Mouse (Mus musculus): ENCODE measurements around the gene Cd7. TPM values are rescaled to one million over a fixed set of nuclear protein-coding genes. Genes with fewer than 3 reads are reported as not detected.
A peak's percentile ranks its signal among the peaks of the same experiment; 100 is the strongest.
"Not testable (repeated sequence)": the region's sequence is repeated elsewhere in the genome, so short reads cannot be mapped to it uniquely, and the experiment has no call there.

The Cd7 gene
- polyA plus RNA-seq, 1 experiment from 2014 or later, result 1.5 TPM

- Histone ChIP-seq H3K27me3 (no peaks in the 10 kb centered on the region), H3K4me1 (0 out of 2 replicates have a peak, but pooled peaks cover 10% of the 10 kb centered on the region), H3K4me3 (no peak overlapping the region), H3K4me2 (no peak overlapping the region), H3K36me3 (no peaks in the 10 kb centered on the region), H3K27ac (peak overlapping the region; percentile 29; the same call in 1 of the 2 replicates), H3K9me3 (no peaks in the 10 kb centered on the region), H3K9ac (no peak overlapping the region)
- 44% methylated on average over 1 of the region's 1 CpGs for WGBS
- no peak; the same call in 1 of the 2 replicates for ATAC-seq (ENCODE audit: borderline replicate concordance, extremely low read depth, low FRiP score, low TSS enrichment)
Observed at GRCm38 (mm10) chr11:121045286-121045685, 6.1 kb upstream of the Cd7 start.

- H3K27me3 ChIP-seq; H3K27ac ChIP-seq; H3K9me3 ChIP-seq; H3K4me2 ChIP-seq; H3K9ac ChIP-seq; ATAC-seq (ENCODE audit: borderline replicate concordance, extremely low read depth, low FRiP score, low TSS enrichment); H3K36me3 ChIP-seq; H3K4me3 ChIP-seq: not testable (repeated sequence)
- WGBS, result 33% methylated on average over 1 of the region's 1 CpGs
- H3K4me1 ChIP-seq, result 0 out of 2 replicates have a peak, but pooled peaks cover 10% of the 10 kb centered on the region
Observed at GRCm38 (mm10) chr11:121043025-121043424, 3.8 kb upstream of the Cd7 start.

GRCm38 (mm10) chr11:121042480-121042879 is 3.3 kb upstream of the Cd7 start:
- ATAC-seq (ENCODE audit: borderline replicate concordance, extremely low read depth, low FRiP score, low TSS enrichment), result no peak
- no peaks in the 10 kb centered on the region for H3K27me3 ChIP-seq
- no peak overlapping the region for H3K4me3 ChIP-seq
- no peak overlapping the region for H3K9ac ChIP-seq
- no peaks in the 10 kb centered on the region for H3K9me3 ChIP-seq
- H3K36me3 ChIP-seq, result no peaks in the 10 kb centered on the region
- WGBS, result 67% methylated on average over 4 of the region's 4 CpGs
- no peak overlapping the region for H3K27ac ChIP-seq
- H3K4me1 ChIP-seq, result 0 out of 2 replicates have a peak, but pooled peaks cover 10% of the 10 kb centered on the region
- no peak overlapping the region for H3K4me2 ChIP-seq

- no peak overlapping the region for H3K9ac ChIP-seq
- 70% methylated on average over 4 of the region's 4 CpGs for WGBS
Observed at GRCm38 (mm10) chr11:121041636-121042035, 2.4 kb upstream of the Cd7 start.

GRCm38 (mm10) chr11:121041212-121041611 is 2.0 kb upstream of the Cd7 start:
- H3K4me1 ChIP-seq, result 0 out of 2 replicates have a peak, but pooled peaks cover 7% of the 10 kb centered on the region
- H3K4me2 ChIP-seq, result no peak overlapping the region
- H3K27ac ChIP-seq, result no peak overlapping the region
- WGBS, result 5% methylated on average over 4 of the region's 4 CpGs
- no peaks in the 10 kb centered on the region for H3K36me3 ChIP-seq
- H3K9ac ChIP-seq, result no peak overlapping the region
- no peak; the same call in 1 of the 2 replicates for ATAC-seq (ENCODE audit: borderline replicate concordance, extremely low read depth, low FRiP score, low TSS enrichment)
- H3K9me3 ChIP-seq, result no peaks in the 10 kb centered on the region
- no peaks in the 10 kb centered on the region; the same call in 1 of the 2 replicates for H3K27me3 ChIP-seq
- no peak overlapping the region for H3K4me3 ChIP-seq

More at GRCm38 (mm10) chr11:121041636-121042035, 2.4 kb upstream of the Cd7 start:
- Histone ChIP-seq H3K4me2 (no peak overlapping the region), H3K27me3 (no peaks in the 10 kb centered on the region; the same call in 1 of the 2 replicates), H3K36me3 (no peaks in the 10 kb centered on the region), H3K9me3 (no peaks in the 10 kb centered on the region), H3K27ac (no peak overlapping the region), H3K4me1 (0 out of 2 replicates have a peak, but pooled peaks cover 10% of the 10 kb centered on the region), H3K4me3 (no peak overlapping the region)
- ATAC-seq (ENCODE audit: borderline replicate concordance, extremely low read depth, low FRiP score, low TSS enrichment), result no peak

GRCm38 (mm10) chr11:121038366-121039240 is 615 bp downstream of the Cd7 start:
- no peaks in the 10 kb centered on the region for H3K36me3 ChIP-seq
- no peak overlapping the region for H3K4me3 ChIP-seq
- WGBS, result 84% methylated on average over 11 of the region's 11 CpGs
- no peak overlapping the region for H3K9ac ChIP-seq
- no peak for ATAC-seq (ENCODE audit: borderline replicate concordance, extremely low read depth, low FRiP score, low TSS enrichment)
- H3K27ac ChIP-seq, result no peak overlapping the region
- no peak overlapping the region for H3K4me2 ChIP-seq
- H3K9me3 ChIP-seq, result no peaks in the 10 kb centered on the region
- no peaks in the 10 kb centered on the region for H3K4me1 ChIP-seq
- H3K27me3 ChIP-seq, result no peaks in the 10 kb centered on the region; the same call in 1 of the 2 replicates

GRCm38 (mm10) chr11:121033118-121033517 is 6.1 kb downstream of the Cd7 start:
- Histone ChIP-seq H3K36me3 (no peaks in the 10 kb centered on the region), H3K4me1 (no peaks in the 10 kb centered on the region), H3K4me2 (no peak overlapping the region), H3K9me3 (no peaks in the 10 kb centered on the region), H3K27me3 (no peaks in the 10 kb centered on the region; the same call in 1 of the 2 replicates), H3K4me3 (no peak overlapping the region), H3K27ac (no peak overlapping the region), H3K9ac (no peak overlapping the region)
- WGBS, result 75% methylated on average over 5 of the region's 5 CpGs
- ATAC-seq (ENCODE audit: borderline replicate concordance, extremely low read depth, low FRiP score, low TSS enrichment), result no peak

GRCm38 (mm10) chr11:121027259-121027658 is 12.0 kb downstream of the Cd7 start:
- WGBS, result 79% methylated on average over 7 of the region's 7 CpGs
- H3K4me3 ChIP-seq, result no peak overlapping the region
- H3K9ac ChIP-seq, result no peak overlapping the region
- H3K36me3 ChIP-seq, result no peaks in the 10 kb centered on the region
- H3K4me1 ChIP-seq, result no peaks in the 10 kb centered on the region
- no peak for ATAC-seq (ENCODE audit: borderline replicate concordance, extremely low read depth, low FRiP score, low TSS enrichment)
- H3K4me2 ChIP-seq, result no peak overlapping the region
- no peaks in the 10 kb centered on the region for H3K27me3 ChIP-seq
- no peaks in the 10 kb centered on the region for H3K9me3 ChIP-seq
- no peak overlapping the region for H3K27ac ChIP-seq

- no peak overlapping the region for H3K27ac ChIP-seq
- no peak overlapping the region for H3K9ac ChIP-seq
- no peaks in the 10 kb centered on the region for H3K9me3 ChIP-seq
- WGBS, result 60% methylated on average over 6 of the region's 6 CpGs
- no peaks in the 10 kb centered on the region for H3K27me3 ChIP-seq
- no peak overlapping the region for H3K4me2 ChIP-seq
- no peak overlapping the region for H3K4me3 ChIP-seq
- ATAC-seq (ENCODE audit: borderline replicate concordance, extremely low read depth, low FRiP score, low TSS enrichment), result no peak
- H3K36me3 ChIP-seq, result no peaks in the 10 kb centered on the region
- no peaks in the 10 kb centered on the region for H3K4me1 ChIP-seq
Observed at GRCm38 (mm10) chr11:121024163-121024562, 15.1 kb downstream of the Cd7 start.

- Histone ChIP-seq H3K27ac (no peak overlapping the region), H3K27me3 (no peaks in the 10 kb centered on the region), H3K4me1 (peaks cover 13% of the 10 kb centered on the region), H3K9me3 (no peaks in the 10 kb centered on the region), H3K36me3 (no peaks in the 10 kb centered on the region), H3K4me3 (no peak overlapping the region), H3K4me2 (no peak overlapping the region), H3K9ac (no peak overlapping the region)
- 73% methylated on average over 5 of the region's 5 CpGs for WGBS
- ATAC-seq (ENCODE audit: borderline replicate concordance, extremely low read depth, low FRiP score, low TSS enrichment), result no peak
Observed at GRCm38 (mm10) chr11:121019501-121019900, 19.7 kb downstream of the Cd7 start.

GRCm38 (mm10) chr11:121017703-121018102 is 21.5 kb downstream of the Cd7 start:
- Histone ChIP-seq H3K27ac (no peak overlapping the region), H3K9ac (no peak overlapping the region), H3K9me3 (no peaks in the 10 kb centered on the region), H3K4me1 (peaks cover 15% of the 10 kb centered on the region), H3K4me3 (no peak overlapping the region), H3K27me3 (no peaks in the 10 kb centered on the region), H3K36me3 (no peaks in the 10 kb centered on the region), H3K4me2 (no peak overlapping the region)
- 35% methylated on average over 3 of the region's 3 CpGs for WGBS
- 0 out of 2 replicates have a peak, but pooled peaks have one; percentile 62 for ATAC-seq (ENCODE audit: borderline replicate concordance, extremely low read depth, low FRiP score, low TSS enrichment)

GRCm38 (mm10) chr11:121015472-121015871 is 23.7 kb downstream of the Cd7 start:
- Histone ChIP-seq H3K9me3 (no peaks in the 10 kb centered on the region), H3K27me3 (no peaks in the 10 kb centered on the region), H3K4me2 (peak overlapping the region; percentile 57; the same call in 1 of the 2 replicates), H3K9ac (no peak overlapping the region), H3K27ac (peak overlapping the region; percentile 42), H3K4me1 (peaks cover 15% of the 10 kb centered on the region), H3K36me3 (no peaks in the 10 kb centered on the region), H3K4me3 (no peak overlapping the region)
- 19% methylated on average over 6 of the region's 6 CpGs for WGBS
- ATAC-seq (ENCODE audit: borderline replicate concordance, extremely low read depth, low FRiP score, low TSS enrichment), result peak; percentile 44; the same call in 1 of the 2 replicates
